Mouse (Mus musculus): ENCODE data around the gene Fig4.

DNA sequence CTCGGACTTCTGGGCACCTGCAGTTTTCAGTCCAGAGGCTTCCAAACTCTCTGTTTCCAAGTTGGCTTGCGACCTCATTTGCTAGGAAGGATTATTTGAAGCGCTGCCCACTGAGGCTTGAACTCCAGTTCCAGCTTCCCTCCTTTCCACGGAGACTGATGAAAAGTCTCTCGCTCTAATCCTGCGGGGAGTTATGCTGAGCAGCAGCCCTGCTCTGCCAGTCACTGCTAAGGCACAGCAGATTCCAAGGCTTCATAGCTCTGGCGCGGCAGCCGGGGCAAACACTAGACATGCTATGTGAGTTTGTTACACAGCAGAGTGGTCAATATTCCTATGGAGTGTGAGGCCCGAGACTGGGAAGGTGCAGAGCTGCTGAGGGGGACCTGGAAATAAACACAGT is 152.0 kb downstream of the Fig4 start:
- TF ChIP-seq CTCF (IDR thresholded peaks at IDR 0.05; ENCODE audit: low read depth, low read length) (no peak), POLR2A (IDR thresholded peaks at IDR 0.05; ENCODE audit: borderline replicate concordance, low read depth, low read length) (no peak)
